Mouse (Mus musculus) heart, embryonic 13.5 days (tissue): Measurements from ENCODE around the gene Ndufv3. TPM values are rescaled to one million over a fixed set of nuclear protein-coding genes. Genes with fewer than 3 reads are reported as not detected.

Experiments
- ATAC-seq: fragments of 200-750 bp; cut with Nextera tagmentation; 2 replicates; pipeline ENCODE4 v1.8.0; 2017; ENCODE audit warnings: moderate TSS enrichment; ENCODE audit not compliant: insufficient number of reproducible peaks, low FRiP score, low TSS enrichment; ENCODE audit errors: extremely low read depth
- H3K27ac ChIP-seq: fragments of 300-500 bp; sonication (generic); replicated peaks from 2 replicates; pipeline ENCODE4 v1.5.1; 2015; ENCODE audit warnings: moderate library complexity, mild to moderate bottlenecking, inconsistent platforms
- H3K27me3 ChIP-seq: fragments of 300-500 bp; sonication (generic); replicated peaks from 2 replicates; pipeline ENCODE4 v1.6.1; 2015; ENCODE audit warnings: mild to moderate bottlenecking, inconsistent platforms
- H3K36me3 ChIP-seq: fragments of 300-500 bp; sonication (generic); 2 replicates; pipeline ENCODE4 v1.6.1; 2015; ENCODE audit warnings: mild to moderate bottlenecking, inconsistent platforms
- H3K4me1 ChIP-seq: fragments of 300-500 bp; sonication (generic); 2 replicates; pipeline ENCODE4 v1.6.1; 2015; ENCODE audit warnings: inconsistent platforms
- H3K4me2 ChIP-seq: fragments of 300-500 bp; sonication (generic); 2 replicates; pipeline ENCODE4 v1.6.1; 2015; ENCODE audit warnings: inconsistent platforms, mild to moderate bottlenecking, moderate library complexity
- H3K4me3 ChIP-seq: fragments of 300-500 bp; sonication (generic); 2 replicates; pipeline ENCODE4 v1.5.1; 2015; ENCODE audit warnings: moderate library complexity, mild to moderate bottlenecking, inconsistent platforms
- H3K9ac ChIP-seq: fragments of 300-500 bp; sonication (generic); 2 replicates; pipeline ENCODE4 v1.6.1; 2015; ENCODE audit warnings: inconsistent platforms, mild to moderate bottlenecking, moderate library complexity
- H3K9me3 ChIP-seq: fragments of 300-500 bp; sonication (generic); 2 replicates; pipeline ENCODE4 v1.6.1; 2016; ENCODE audit warnings: inconsistent platforms
- WGBS: fragments of 180-500 bp; shearing (Covaris S2); methylation state at CpG from one replicate; pipeline ENCODE4 v1.1.7; 2015; ENCODE audit warnings: mixed read lengths; 5-methylcytosine and 5-hydroxymethylcytosine counted together
- polyA plus RNA-seq: library from polyadenylated mRNA; unstranded; fragments of >200 nt; fragmentation: Nextera tagmentation; extraction: Ambion mirVana; gene quantifications from 2 replicates; pipeline ENCODE4 v1.2.1, GENCODE M21; 2015

Ndufv3 gene
- polyA plus RNA-seq, 1 experiment from 2014 or later = 523 TPM

DNA sequence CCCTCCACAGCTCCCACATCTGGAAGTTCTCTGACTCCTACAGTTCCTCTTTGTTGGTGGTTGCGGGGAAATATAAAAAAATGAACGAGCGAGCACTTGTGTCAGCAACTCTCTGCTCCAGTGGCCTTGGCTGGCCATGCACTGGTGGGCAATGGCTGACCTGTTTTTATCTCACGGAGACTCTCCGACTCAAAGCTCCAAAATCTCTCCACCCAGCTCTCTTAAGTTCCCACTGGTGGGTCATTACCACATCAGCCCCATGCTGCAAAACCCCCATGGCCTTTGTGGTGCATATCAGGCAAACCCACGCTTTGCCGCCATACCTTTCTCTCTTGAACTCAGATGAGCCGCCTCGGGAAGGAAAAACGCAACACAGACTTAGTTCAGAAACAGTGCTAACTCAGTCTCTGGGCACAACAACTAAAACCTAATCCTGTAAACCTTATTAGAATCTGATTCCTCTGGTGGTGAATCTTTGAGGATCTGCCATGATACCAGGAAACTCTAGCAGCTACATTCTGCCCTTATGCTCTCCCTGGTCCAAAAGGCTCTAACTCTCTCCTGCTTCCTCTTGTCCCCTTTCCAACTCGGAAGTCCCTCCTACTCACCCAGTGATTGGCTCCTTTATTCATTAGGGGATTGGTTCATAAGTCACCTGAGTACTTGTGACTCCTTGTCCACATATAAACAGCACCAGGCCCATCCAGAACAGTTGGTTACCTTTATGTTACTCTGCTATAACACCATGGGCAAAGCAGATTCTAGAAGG, 39.3 kb downstream of the Ndufv3 start:
- Histone ChIP-seq H3K9ac (no peak overlapping the region), H3K4me3 (no peak overlapping the region), H3K27ac (no peak overlapping the region), H3K36me3 (no peaks in the 10 kb centered on the region), H3K4me2 (no peak overlapping the region), H3K9me3 (no peaks in the 10 kb centered on the region), H3K27me3 (no peaks in the 10 kb centered on the region), H3K4me1 (peaks cover 18% of the 10 kb centered on the region)
- no peak for ATAC-seq
- 84% methylated on average over 11 of the region's 11 CpGs for WGBS

DNA sequence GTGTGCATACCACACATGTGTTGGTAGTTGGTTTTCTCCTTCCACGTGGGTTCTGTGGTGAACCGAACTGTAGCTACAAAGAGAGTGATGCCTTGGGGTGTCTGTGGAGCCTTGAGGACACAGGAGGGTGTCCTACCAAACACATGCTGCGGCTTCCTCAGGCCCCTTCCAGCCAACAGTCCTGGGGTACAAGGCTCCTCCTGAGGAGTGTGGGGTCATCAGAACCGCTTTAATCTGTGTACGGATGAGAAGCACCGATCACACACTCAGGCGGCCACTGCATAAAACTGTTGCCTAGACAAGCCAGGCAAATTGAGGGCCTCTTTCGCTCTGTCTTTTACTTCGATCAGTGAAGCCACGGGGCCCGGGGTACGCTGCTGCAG, 43.7 kb downstream of the Ndufv3 start:
- Histone ChIP-seq H3K9ac (peak overlapping the region; percentile 82), H3K36me3 (peaks cover 5% of the 10 kb centered on the region)

DNA sequence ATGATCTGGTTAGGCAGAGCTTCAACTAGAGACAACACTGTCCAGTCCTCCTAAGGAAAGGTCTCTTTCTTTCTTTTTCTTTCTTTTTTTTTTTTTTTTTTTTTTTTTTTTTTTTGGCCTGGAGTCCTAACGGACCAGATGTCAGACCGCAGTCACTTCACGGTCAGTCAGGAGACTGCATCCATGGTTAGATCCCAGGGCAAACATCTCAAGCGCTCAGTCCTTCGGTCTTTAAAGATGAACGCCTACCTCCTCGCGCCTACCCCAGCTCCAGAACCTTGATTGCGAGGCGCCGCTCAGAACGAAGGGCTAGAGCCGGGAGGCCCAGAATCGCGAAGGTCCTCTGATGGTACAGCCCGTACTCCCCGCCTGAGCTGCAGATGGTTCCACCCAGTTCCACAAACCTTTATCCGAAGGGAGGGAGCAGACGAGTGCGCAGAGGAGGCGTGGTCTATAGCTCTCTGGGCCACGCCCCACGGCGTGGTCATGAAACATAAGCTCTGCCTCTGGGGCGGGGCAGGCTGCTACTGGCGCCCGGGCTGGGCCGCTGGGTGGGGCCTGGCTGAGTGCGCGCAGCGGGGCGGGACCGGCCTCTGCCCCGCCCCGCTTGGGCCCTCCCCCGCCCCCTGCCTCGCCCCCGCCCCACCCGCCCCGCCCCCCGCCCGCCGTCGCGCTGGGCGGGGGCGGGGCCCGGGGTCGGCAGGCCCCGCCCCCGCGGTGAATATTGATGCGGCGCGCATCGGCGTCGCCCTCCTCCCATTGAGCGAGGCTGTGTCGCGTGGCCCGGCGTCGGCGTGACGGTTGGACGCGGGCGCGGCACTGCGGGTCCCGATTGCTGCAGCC, 44.3 kb downstream of the Ndufv3 start, which contains the start of gene Pknox1:
TSS of gene Pknox1 (plus strand) at position 720 of the 843 bp plus-strand sequence.
- no peaks in the 10 kb centered on the region for H3K27me3 ChIP-seq
- H3K9ac ChIP-seq = peak within 1 kb of the TSS; percentile 96
- peak within 1 kb of the TSS; percentile 93 for H3K4me2 ChIP-seq
- no peaks in the 10 kb centered on the region for H3K9me3 ChIP-seq
- peak; percentile 94 for ATAC-seq
- under 1% methylated on average over 43 of the region's 72 CpGs for WGBS
- H3K36me3 ChIP-seq = peaks cover 5% of the 10 kb centered on the region
- peak within 1 kb of the TSS; percentile 97 for H3K27ac ChIP-seq
- peaks cover 40% of the 10 kb centered on the region for H3K4me1 ChIP-seq
- peak within 1 kb of the TSS; percentile 95 for H3K4me3 ChIP-seq

More for the DNA sequence above, 43.7 kb downstream of the Ndufv3 start:
- Histone ChIP-seq H3K27me3 (no peaks in the 10 kb centered on the region), H3K4me1 (peaks cover 34% of the 10 kb centered on the region), H3K4me2 (peak overlapping the region; percentile 68), H3K9me3 (no peaks in the 10 kb centered on the region), H3K27ac (peak overlapping the region; percentile 81), H3K4me3 (peak overlapping the region; percentile 58)
- 24% methylated on average over 12 of the region's 12 CpGs for WGBS
- ATAC-seq = no peak

DNA sequence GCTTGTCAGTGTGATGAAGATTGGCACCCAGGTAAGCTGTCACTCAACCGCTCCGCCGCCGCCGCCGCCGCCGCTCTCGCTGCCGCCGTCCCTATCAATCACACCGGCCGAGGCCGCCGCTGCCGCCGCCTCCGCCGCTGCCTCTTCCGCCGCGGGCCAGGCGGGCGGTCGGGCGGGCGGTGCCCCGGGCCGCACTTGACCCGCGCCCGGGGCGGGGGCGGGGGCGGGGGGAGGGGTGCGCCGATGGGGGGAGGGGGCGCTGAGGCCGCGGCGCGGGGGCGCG, 44.9 kb downstream of the Ndufv3 start:
- Histone ChIP-seq H3K4me3 (peak overlapping the region; percentile 95), H3K4me2 (peak overlapping the region; percentile 93), H3K27ac (peak overlapping the region; percentile 97), H3K9me3 (no peaks in the 10 kb centered on the region), H3K27me3 (no peaks in the 10 kb centered on the region), H3K36me3 (peaks cover 5% of the 10 kb centered on the region), H3K4me1 (peaks cover 45% of the 10 kb centered on the region), H3K9ac (peak overlapping the region; percentile 96)
- ATAC-seq = no peak
- 1% methylated on average over 31 of the region's 44 CpGs for WGBS

DNA sequence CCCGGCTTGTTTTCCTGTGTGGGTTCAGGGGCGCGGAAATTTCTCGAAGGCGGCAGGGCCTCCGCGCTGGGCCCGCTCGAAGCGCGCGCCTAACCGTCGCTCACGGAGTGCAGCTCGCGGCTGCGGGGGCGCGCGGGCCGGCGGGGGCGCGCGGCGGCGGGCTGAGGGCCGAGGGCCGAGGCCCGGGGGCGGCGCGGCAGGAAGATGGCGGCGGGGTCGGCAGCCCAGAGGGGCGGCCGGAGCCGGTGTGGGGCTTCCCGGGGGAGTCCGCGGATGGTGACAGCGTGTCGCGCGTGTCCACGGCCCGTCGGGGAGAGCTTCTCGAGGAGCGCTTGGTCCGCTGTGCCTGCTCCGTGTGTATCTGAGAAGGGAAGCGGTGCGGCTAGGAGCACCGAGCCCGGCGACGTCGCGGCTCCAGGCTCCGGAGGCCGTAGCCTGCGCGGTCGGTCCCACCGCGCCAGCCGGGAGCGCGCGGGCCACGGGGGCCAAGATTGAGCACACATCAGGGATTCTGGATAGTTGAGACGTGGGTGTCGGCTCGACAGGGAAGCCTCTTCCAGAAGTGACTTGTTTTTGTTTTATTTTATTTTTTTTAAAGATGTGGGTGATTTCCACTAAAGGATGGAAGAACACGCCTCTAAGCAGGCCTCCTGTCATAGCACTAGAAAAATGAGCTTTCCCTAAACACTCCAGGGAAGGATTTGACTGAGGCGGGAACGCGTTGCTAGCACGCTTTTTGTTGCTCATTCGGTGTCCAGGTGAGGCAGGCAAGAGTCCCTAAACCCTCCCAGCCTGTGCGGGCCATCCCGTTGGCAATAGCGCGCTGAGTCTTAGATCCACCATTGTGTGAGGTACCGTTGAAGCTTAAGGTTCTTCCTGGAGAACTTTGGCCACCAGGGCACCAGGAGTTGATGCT, 45.5 kb downstream of the Ndufv3 start:
- Histone ChIP-seq H3K27me3 (no peaks in the 10 kb centered on the region), H3K36me3 (peaks cover 5% of the 10 kb centered on the region), H3K9me3 (no peaks in the 10 kb centered on the region), H3K4me1 (peaks cover 51% of the 10 kb centered on the region), H3K27ac (peak overlapping the region; percentile 97), H3K4me2 (peak overlapping the region; percentile 93), H3K4me3 (peak overlapping the region; percentile 95), H3K9ac (peak overlapping the region; percentile 96)
- peak; percentile 28 for ATAC-seq
- under 1% methylated on average over 85 of the region's 88 CpGs for whole genome bisulfite sequencing

DNA sequence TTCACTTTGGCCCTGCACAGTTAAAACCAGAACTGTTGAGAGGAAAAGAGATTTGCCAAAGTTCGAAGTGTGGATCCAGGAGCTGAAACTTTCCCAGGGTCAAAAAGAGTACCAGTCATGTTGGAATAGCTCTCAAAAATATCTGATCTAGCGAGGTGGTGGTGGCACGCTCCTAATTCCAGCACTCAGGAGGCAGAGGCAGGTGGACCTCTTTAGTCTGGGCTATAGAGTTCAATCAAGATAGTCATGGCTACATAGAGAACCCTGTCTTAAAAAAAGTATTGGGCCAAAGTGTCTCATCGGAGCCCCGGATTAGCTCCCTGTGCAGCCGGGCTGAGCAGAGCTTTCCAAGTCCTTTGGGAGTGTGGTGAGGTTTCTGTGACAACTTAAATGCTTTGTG, 46.4 kb downstream of the Ndufv3 start:
- no peak for ATAC-seq
- Histone ChIP-seq H3K9me3 (no peaks in the 10 kb centered on the region), H3K36me3 (peaks cover 5% of the 10 kb centered on the region), H3K9ac (peak overlapping the region; percentile 96), H3K27me3 (no peaks in the 10 kb centered on the region), H3K4me1 (peaks cover 60% of the 10 kb centered on the region), H3K4me3 (peak overlapping the region; percentile 95), H3K27ac (peak overlapping the region; percentile 97; the same call in 1 of the 2 replicates), H3K4me2 (peak overlapping the region; percentile 93)
- WGBS = 62% methylated on average over 6 of the region's 6 CpGs

DNA sequence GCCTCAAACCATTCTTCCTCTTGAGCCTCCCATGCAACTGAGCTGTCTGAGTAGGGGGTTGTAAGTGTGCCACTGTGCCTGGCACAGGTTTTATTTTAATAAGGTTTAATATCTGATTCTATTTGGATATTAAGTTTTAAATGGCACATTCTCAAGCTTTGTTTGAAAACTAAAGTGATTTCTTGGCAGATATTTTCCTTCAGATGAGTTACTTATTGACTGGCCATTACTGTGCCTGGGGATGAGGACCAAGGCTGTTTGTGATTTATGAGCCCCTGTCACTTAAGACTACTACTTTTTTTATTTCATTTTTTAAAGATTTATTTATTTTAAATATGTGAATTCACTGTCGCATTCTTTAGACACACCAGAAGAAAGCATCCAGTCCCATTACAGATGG, 49.8 kb downstream of the Ndufv3 start:
- Histone ChIP-seq H3K9ac (no peak overlapping the region), H3K9me3 (no peaks in the 10 kb centered on the region), H3K4me3 (no peak overlapping the region), H3K27me3 (no peaks in the 10 kb centered on the region), H3K27ac (peak overlapping the region; percentile 65), H3K4me2 (no peak overlapping the region), H3K4me1 (peaks cover 68% of the 10 kb centered on the region), H3K36me3 (peaks cover 5% of the 10 kb centered on the region)
- WGBS = 84% methylated on average over 1 of the region's 1 CpGs
- ATAC-seq = no peak

DNA sequence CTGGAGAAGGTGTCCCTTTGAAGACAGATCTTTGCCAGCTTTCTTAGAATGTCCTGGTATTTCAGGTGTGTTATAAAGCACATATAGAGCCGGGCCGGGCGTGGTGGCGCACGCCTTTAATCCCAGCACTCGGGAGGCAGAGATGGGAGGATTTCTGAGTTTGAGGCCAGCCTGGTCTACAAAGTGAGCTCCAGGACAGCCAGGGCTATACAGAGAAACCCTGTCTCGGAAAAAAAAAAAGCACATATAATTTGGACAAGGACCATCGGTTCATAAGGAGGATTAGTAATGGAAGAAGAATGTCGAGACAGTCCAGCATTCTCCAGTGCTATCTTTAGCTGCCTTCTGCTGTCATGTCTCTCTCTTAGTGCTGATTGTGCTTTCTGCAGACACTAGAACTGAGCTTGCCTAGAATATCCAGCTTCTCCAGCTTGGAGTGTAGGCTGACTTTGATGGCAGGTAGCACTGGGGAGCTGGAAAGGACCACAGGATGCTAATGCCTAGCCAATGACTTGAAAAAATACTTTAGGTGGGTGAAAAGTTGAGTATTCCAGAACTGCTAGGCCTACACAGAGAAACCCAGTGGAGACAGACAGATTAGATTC, 50.5 kb downstream of the Ndufv3 start:
- Histone ChIP-seq H3K4me1 (peaks cover 74% of the 10 kb centered on the region), H3K4me2 (no peak overlapping the region), H3K27ac (peak overlapping the region; percentile 65), H3K36me3 (peaks cover 5% of the 10 kb centered on the region), H3K9ac (no peak overlapping the region), H3K27me3 (no peaks in the 10 kb centered on the region), H3K4me3 (no peak overlapping the region), H3K9me3 (no peaks in the 10 kb centered on the region)
- 61% methylated on average over 9 of the region's 9 CpGs for WGBS
- ATAC-seq = peak; percentile 74; the same call in 1 of the 2 replicates

DNA sequence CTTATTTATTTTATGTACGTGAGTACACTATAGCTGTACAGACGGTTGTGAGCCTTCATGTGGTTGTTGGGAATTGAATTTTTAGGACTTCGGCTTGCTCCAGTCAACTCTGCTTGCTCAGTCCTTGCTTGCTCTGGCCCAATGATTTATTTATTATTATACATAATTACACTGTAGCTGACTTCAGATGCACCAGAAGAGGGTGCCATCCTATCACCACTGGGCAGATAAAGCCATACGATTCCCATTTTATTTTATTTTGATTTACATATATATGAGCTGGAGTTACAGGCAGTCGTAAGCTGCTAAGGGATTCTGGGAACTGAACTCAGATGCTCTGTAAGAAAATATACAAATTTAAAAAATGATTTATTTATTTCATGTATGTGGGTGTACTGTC, 51.8 kb downstream of the Ndufv3 start:
- H3K9ac ChIP-seq = no peak overlapping the region
- no peak for ATAC-seq
- no peak overlapping the region for H3K4me2 ChIP-seq
- H3K9me3 ChIP-seq = no peaks in the 10 kb centered on the region
- no peaks in the 10 kb centered on the region for H3K27me3 ChIP-seq
- whole genome bisulfite sequencing = 87% methylated on average over 5 of the region's 5 CpGs
- no peak overlapping the region for H3K4me3 ChIP-seq
- no peak overlapping the region for H3K27ac ChIP-seq
- H3K4me1 ChIP-seq = peaks cover 66% of the 10 kb centered on the region
- peaks cover 5% of the 10 kb centered on the region for H3K36me3 ChIP-seq

DNA sequence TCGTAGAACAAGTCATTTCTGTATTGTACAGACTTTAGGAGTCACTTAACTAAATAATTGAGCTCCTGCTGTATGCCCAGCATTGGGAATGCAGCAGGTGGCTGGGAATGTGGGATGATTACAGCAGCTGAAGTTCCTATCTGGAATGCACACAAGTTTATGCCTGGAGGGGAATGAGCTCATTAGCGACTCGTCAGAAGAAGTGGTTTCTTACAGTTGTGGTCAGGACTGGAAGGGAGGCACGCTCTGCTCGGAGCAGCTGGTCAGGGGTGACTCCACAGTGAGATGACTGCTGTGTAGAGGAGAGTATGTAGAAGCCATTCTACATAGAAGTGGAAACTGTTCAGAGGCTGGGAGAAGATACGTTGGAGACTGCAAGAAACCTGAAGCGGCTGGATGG, 54.7 kb downstream of the Ndufv3 start:
- Histone ChIP-seq H3K4me2 (no peak overlapping the region), H3K9ac (no peak overlapping the region), H3K4me1 (peaks cover 43% of the 10 kb centered on the region), H3K9me3 (no peaks in the 10 kb centered on the region), H3K4me3 (no peak overlapping the region), H3K27me3 (no peaks in the 10 kb centered on the region), H3K27ac (peak overlapping the region; percentile 24; the same call in 1 of the 2 replicates), H3K36me3 (no peaks in the 10 kb centered on the region)
- no peak for ATAC-seq
- WGBS = 58% methylated on average over 7 of the region's 7 CpGs
